Mouse (Mus musculus) liver, adult 2 months (tissue): ENCODE results near the gene Card11. TPM values are rescaled to one million over a fixed set of nuclear protein-coding genes. Genes with fewer than 3 reads are reported as not detected.
A peak's percentile ranks its signal among the peaks of the same experiment; 100 is the strongest.

Experiments
- DNase-seq: peaks from one replicate; pipeline ENCODE4 v3.0.0-alpha.2; 2011; ENCODE audit warnings: low read depth, low spot score; ENCODE audit errors: extremely low read depth
- H3K27ac ChIP-seq: fragments of 200-500 bp; replicated peaks from 2 replicates; pipeline ENCODE4 v1.5.1; 2012; ENCODE audit warnings: low read depth, mild to moderate bottlenecking, control low read depth, inconsistent platforms, low read length; ENCODE audit not compliant: insufficient read depth
- H3K27me3 ChIP-seq: fragments of 200-500 bp; 2 replicates; pipeline ENCODE4 v1.6.1; 2012; ENCODE audit warnings: mild to moderate bottlenecking, moderate library complexity, low read length, inconsistent platforms; ENCODE audit not compliant: control insufficient read depth, insufficient read depth
- H3K36me3 ChIP-seq: fragments of 200-500 bp; 2 replicates; pipeline ENCODE4 v1.6.1; 2012; ENCODE audit warnings: low read length, inconsistent platforms; ENCODE audit not compliant: control insufficient read depth, insufficient read depth
- H3K4me1 ChIP-seq: fragments of 200-500 bp; 2 replicates; pipeline ENCODE4 v1.6.1; 2011; ENCODE audit warnings: low read length; ENCODE audit not compliant: control insufficient read depth, insufficient read depth
- H3K4me3 ChIP-seq: fragments of 200-500 bp; 2 replicates; pipeline ENCODE4 v1.5.1; 2011; ENCODE audit warnings: low read depth, mild to moderate bottlenecking, control low read depth, low read length, moderate library complexity; ENCODE audit not compliant: insufficient read depth
- H3K79me2 ChIP-seq: fragments of 200-500 bp; 2 replicates; pipeline ENCODE4 v1.6.1; 2012; ENCODE audit warnings: inconsistent platforms, mild to moderate bottlenecking, low read length, moderate library complexity; ENCODE audit not compliant: control insufficient read depth, insufficient read depth
- H3K9ac ChIP-seq: fragments of 200-500 bp; 2 replicates; pipeline ENCODE4 v1.6.1; 2012; ENCODE audit warnings: low read depth, mild to moderate bottlenecking, control low read depth, inconsistent platforms, low read length
- CTCF ChIP-seq: fragments of 200-500 bp; IDR thresholded peaks from 2 replicates; pipeline ENCODE4 v1.5.1; 2011; ENCODE audit warnings: low read depth, low read length, control low read depth
- POLR2A ChIP-seq: fragments of 200-500 bp; IDR thresholded peaks from 2 replicates; pipeline ENCODE4 v1.6.1; 2011; ENCODE audit warnings: low read length, control low read depth; ENCODE audit not compliant: insufficient read depth; ENCODE audit errors: extremely low read depth
- WGBS: fragments of 180-500 bp; shearing (Covaris S2); methylation state at CpG from one replicate; pipeline ENCODE4 v1.1.7; 2018; 5-methylcytosine and 5-hydroxymethylcytosine counted together
- polyA plus RNA-seq: library from polyadenylated mRNA; depleted of rRNA; stranded (reverse); fragments of >200 nt; gene quantifications from 2 replicates; pipeline ENCODE4 v1.2.3, GENCODE M21; 2012; rRNA removed
- total RNA-seq: library from RNA; depleted of rRNA; stranded (reverse); fragments of >200 nt; gene quantifications from 2 replicates; pipeline ENCODE4 v1.2.3, GENCODE M21; 2014; rRNA removed

The Card11 gene
- total RNA-seq (0.09 and 0.34 TPM in 2 replicates), polyA plus RNA-seq (0.27 and 0.71 TPM in 2 replicates)

- TF ChIP-seq POLR2A = no peak
- no peak for TF ChIP-seq CTCF
- Histone ChIP-seq H3K27me3 (no peaks in the 10 kb centered on the region), H3K27ac (no peak within 1 kb of the TSS), H3K4me3 (peak within 1 kb of the TSS; percentile 40; the same call in 1 of the 2 replicates), H3K4me1 (no peaks in the 10 kb centered on the region), H3K36me3 (no peaks in the 10 kb centered on the region), H3K9ac (no peak within 1 kb of the TSS), H3K79me2 (no peaks in the 10 kb centered on the region)
- no peak for DNase-seq
- WGBS = 63% methylated on average over 10 of the region's 10 CpGs
These were observed at the start of gene Card11 for GRCm38 (mm10) chr5:141000349-141000748. Card11 (minus strand) TSS chr5:141000582.

GRCm38 (mm10) chr5:141047651-141048218 lies 47.4 kb upstream of the Card11 start:
- no peak for TF ChIP-seq POLR2A
- no peak for TF ChIP-seq CTCF
- H3K27me3 ChIP-seq = 0 out of 2 replicates have a peak, but pooled peaks cover 2% of the 10 kb centered on the region
- 85% methylated on average over 13 of the region's 13 CpGs for WGBS
- H3K9ac ChIP-seq = no peak overlapping the region
- no peaks in the 10 kb centered on the region for H3K79me2 ChIP-seq
- H3K4me3 ChIP-seq = no peak overlapping the region
- H3K36me3 ChIP-seq = no peaks in the 10 kb centered on the region
- no peak for DNase-seq
- no peak overlapping the region for H3K27ac ChIP-seq
- no peaks in the 10 kb centered on the region for H3K4me1 ChIP-seq

GRCm38 (mm10) chr5:141044976-141045375 lies 44.6 kb upstream of the Card11 start:
- Histone ChIP-seq H3K4me1 (no peaks in the 10 kb centered on the region), H3K27ac (no peak overlapping the region), H3K36me3 (no peaks in the 10 kb centered on the region), H3K79me2 (no peaks in the 10 kb centered on the region), H3K4me3 (no peak overlapping the region), H3K27me3 (no peaks in the 10 kb centered on the region), H3K9ac (no peak overlapping the region)
- no peak for TF ChIP-seq CTCF
- TF ChIP-seq POLR2A = no peak
- WGBS = 79% methylated on average over 9 of the region's 9 CpGs
- no peak for DNase-seq

GRCm38 (mm10) chr5:141043654-141044447 lies 43.5 kb upstream of the Card11 start:
- 57% methylated on average over 19 of the region's 19 CpGs for WGBS
- Histone ChIP-seq H3K27me3 (no peaks in the 10 kb centered on the region), H3K9ac (no peak overlapping the region), H3K4me1 (no peaks in the 10 kb centered on the region), H3K36me3 (no peaks in the 10 kb centered on the region), H3K79me2 (no peaks in the 10 kb centered on the region), H3K27ac (no peak overlapping the region), H3K4me3 (no peak overlapping the region)
- no peak for DNase-seq
- TF ChIP-seq CTCF (no peak), POLR2A (no peak)

- H3K9ac ChIP-seq = no peak overlapping the region
- TF ChIP-seq POLR2A (no peak), CTCF (no peak)
- H3K27me3 ChIP-seq = no peaks in the 10 kb centered on the region
- H3K79me2 ChIP-seq = no peaks in the 10 kb centered on the region
- H3K4me3 ChIP-seq = no peak overlapping the region
- no peak for DNase-seq
- 87% methylated on average over 4 of the region's 4 CpGs for WGBS
- H3K27ac ChIP-seq = no peak overlapping the region
- H3K36me3 ChIP-seq = no peaks in the 10 kb centered on the region
- no peaks in the 10 kb centered on the region for H3K4me1 ChIP-seq
These were observed 42.0 kb upstream of the Card11 start for GRCm38 (mm10) chr5:141042406-141042805.

- TF ChIP-seq CTCF (no peak), POLR2A (no peak)
- Histone ChIP-seq H3K79me2 (no peaks in the 10 kb centered on the region), H3K36me3 (no peaks in the 10 kb centered on the region), H3K9ac (no peak overlapping the region), H3K27ac (no peak overlapping the region), H3K4me3 (no peak overlapping the region), H3K27me3 (no peaks in the 10 kb centered on the region), H3K4me1 (no peaks in the 10 kb centered on the region)
- DNase-seq = no peak
- WGBS = 74% methylated on average over 9 of the region's 9 CpGs
These were observed 40.5 kb upstream of the Card11 start for GRCm38 (mm10) chr5:141040846-141041245.
